Mouse (Mus musculus) CH12.LX (cell line): ENCODE results near the gene Ugt1a8.
"Not testable (repeated sequence)": the region's sequence is repeated elsewhere in the genome, so short reads cannot be mapped to it uniquely, and the experiment has no call there.

Experiments
- CHD2 ChIP-seq: IDR thresholded peaks from 2 replicates; pipeline ENCODE4 v1.6.1; 2011; ENCODE audit warnings: low read length, improper control_type of control experiment
- CTCF ChIP-seq, 2 experiments: IDR thresholded peaks in 1 of 2; conservative IDR thresholded peaks in 1 of 2; 2 replicates each; pipeline ENCODE4 v1.5.1; 2011 to 2012; ENCODE audit warnings: low read depth in 2 of 2, low read length in 2 of 2, improper control_type of control experiment in 1 of 2, inconsistent platforms in 1 of 2, mild to moderate bottlenecking in 1 of 2, moderate library complexity in 1 of 2
- NRF1 ChIP-seq: IDR thresholded peaks from 2 replicates; pipeline ENCODE4 v1.6.1; 2014; ENCODE audit warnings: low read depth, mild to moderate bottlenecking, inconsistent platforms, low read length, improper control_type of control experiment, moderate library complexity
- PAX5 ChIP-seq: IDR thresholded peaks from 2 replicates; pipeline ENCODE4 v1.6.1; 2012; ENCODE audit warnings: low read length, inconsistent platforms, mixed read lengths
- POLR2A ChIP-seq: IDR thresholded peaks from 2 replicates; pipeline ENCODE4 v1.6.1; 2011; ENCODE audit warnings: low read depth, mild to moderate bottlenecking, improper control_type of control experiment, low read length
- RAD21 ChIP-seq: IDR thresholded peaks from 2 replicates; pipeline ENCODE4 v1.6.1; 2011; ENCODE audit warnings: low read depth, mild to moderate bottlenecking, low read length, improper control_type of control experiment, moderate library complexity
- SMC3 ChIP-seq: IDR thresholded peaks from 2 replicates; pipeline ENCODE4 v1.6.1; 2011; ENCODE audit warnings: low read depth, low read length, improper control_type of control experiment
- USF1 ChIP-seq: IDR thresholded peaks from 2 replicates; pipeline ENCODE4 v1.6.1; 2014; ENCODE audit warnings: low read depth, mild to moderate bottlenecking, inconsistent platforms, low read length, improper control_type of control experiment
- USF2 ChIP-seq: conservative IDR thresholded peaks from 2 replicates; pipeline ENCODE4 v1.6.1; 2011; ENCODE audit warnings: low read depth, low read length, improper control_type of control experiment
- ZKSCAN1 ChIP-seq: IDR thresholded peaks from 2 replicates; pipeline ENCODE4 v1.6.1; 2012; ENCODE audit warnings: low read depth, inconsistent platforms, low read length, improper control_type of control experiment, borderline replicate concordance

GRCm38 (mm10) chr1:88223011-88223515 is 135.4 kb downstream of the Ugt1a8 start:
- TF ChIP-seq USF1; POLR2A; PAX5; ZKSCAN1; CTCF (conservative IDR thresholded peaks at IDR 0.05 in 1 of 2, IDR thresholded peaks at IDR 0.05 in 1 of 2; ENCODE audit: low read depth in 2 of 2, low read length in 2 of 2); RAD21; CHD2; NRF1; USF2; SMC3: not testable (repeated sequence)
